Mouse (Mus musculus) brown adipose tissue, adult 24 weeks (tissue): Measurements from ENCODE around the gene Pigt. TPM values are rescaled to one million over a fixed set of nuclear protein-coding genes. Genes with fewer than 3 reads are reported as not detected.

Experiments used
- H3K27ac ChIP-seq: fragments of 200-500 bp; replicated peaks from 2 replicates; pipeline ENCODE4 v1.5.1; 2012; ENCODE audit warnings: low read depth, mild to moderate bottlenecking, low read length
- H3K4me1 ChIP-seq: fragments of 200-500 bp; 2 replicates; pipeline ENCODE4 v1.6.1; 2012; ENCODE audit warnings: low read length, mixed read lengths; ENCODE audit not compliant: control insufficient read depth, insufficient read depth, insufficient read length
- H3K4me3 ChIP-seq: fragments of 200-500 bp; 2 replicates; pipeline ENCODE4 v1.5.1; 2012; ENCODE audit warnings: low read depth, mild to moderate bottlenecking, low read length, moderate library complexity; ENCODE audit not compliant: insufficient read depth
- polyA plus RNA-seq: library from polyadenylated mRNA; stranded (reverse); fragments of >200 nt; gene quantifications from 2 replicates; pipeline ENCODE4 v1.2.4, GENCODE M21; 2012; ENCODE audit not compliant: missing spikeins, insufficient read depth, insufficient read length

Pigt gene
- polyA plus RNA-seq, 1 experiment = 21.6 TPM

- Histone ChIP-seq H3K27ac (peak within 1 kb of the TSS; percentile 77), H3K4me1 (peaks cover 12% of the 10 kb centered on the region), H3K4me3 (peak within 1 kb of the TSS; percentile 92)
These were observed 36.4 kb upstream of the Pigt start, which contains the start of gene Gm20458 for GRCm38 (mm10) chr2:164460745-164461551. Gm20458 (plus strand) TSS chr2:164460967.

GRCm38 (mm10) chr2:164465161-164465560 is 32.2 kb upstream of the Pigt start:
- Histone ChIP-seq H3K4me3 (no peak overlapping the region), H3K4me1 (peaks cover 6% of the 10 kb centered on the region), H3K27ac (peak overlapping the region; percentile 4; the same call in 1 of the 2 replicates)

- H3K27ac ChIP-seq = no peak overlapping the region
- H3K4me1 ChIP-seq = peaks cover 6% of the 10 kb centered on the region
- no peak overlapping the region for H3K4me3 ChIP-seq
These were observed 30.5 kb upstream of the Pigt start for GRCm38 (mm10) chr2:164466787-164467186.

- H3K27ac ChIP-seq = no peak overlapping the region
- no peak overlapping the region for H3K4me3 ChIP-seq
- H3K4me1 ChIP-seq = peaks cover 3% of the 10 kb centered on the region
These were observed 27.1 kb upstream of the Pigt start for GRCm38 (mm10) chr2:164470254-164470653.

GRCm38 (mm10) chr2:164473624-164474023 is 23.7 kb upstream of the Pigt start, which contains the start of gene Trp53tg5:
Trp53tg5 (minus strand) TSS chr2:164473724.
- Histone ChIP-seq H3K4me1 (no peaks in the 10 kb centered on the region), H3K4me3 (no peak within 1 kb of the TSS), H3K27ac (no peak within 1 kb of the TSS)

- Histone ChIP-seq H3K27ac (peak within 1 kb of the TSS; percentile 75), H3K4me1 (no peaks in the 10 kb centered on the region), H3K4me3 (peak within 1 kb of the TSS; percentile 87)
These were observed 11.6 kb upstream of the Pigt start, which contains the start of gene Dbndd2 for GRCm38 (mm10) chr2:164485681-164486257. Dbndd2 (plus strand) TSS chr2:164486106.

- Histone ChIP-seq H3K27ac (peak overlapping the region; percentile 75), H3K4me3 (peak overlapping the region; percentile 87), H3K4me1 (no peaks in the 10 kb centered on the region)
These were observed 10.8 kb upstream of the Pigt start for GRCm38 (mm10) chr2:164486258-164487114.

GRCm38 (mm10) chr2:164487115-164487527 is 10.2 kb upstream of the Pigt start:
- Histone ChIP-seq H3K4me3 (peak overlapping the region; percentile 87), H3K4me1 (no peaks in the 10 kb centered on the region), H3K27ac (peak overlapping the region; percentile 75)

- Histone ChIP-seq H3K27ac (no peak overlapping the region), H3K4me3 (peak overlapping the region; percentile 87; the same call in 1 of the 2 replicates), H3K4me1 (no peaks in the 10 kb centered on the region)
These were observed 9.5 kb upstream of the Pigt start for GRCm38 (mm10) chr2:164487812-164488211.

GRCm38 (mm10) chr2:164494126-164494525 is 3.2 kb upstream of the Pigt start:
- no peak overlapping the region for H3K27ac ChIP-seq
- H3K4me1 ChIP-seq = 0 out of 2 replicates have a peak, but pooled peaks cover 5% of the 10 kb centered on the region
- no peak overlapping the region for H3K4me3 ChIP-seq

- 0 out of 2 replicates have a peak, but pooled peaks cover 5% of the 10 kb centered on the region for H3K4me1 ChIP-seq
- peak overlapping the region; percentile 31; the same call in 1 of the 2 replicates for H3K4me3 ChIP-seq
- H3K27ac ChIP-seq = no peak overlapping the region
These were observed 989 bp upstream of the Pigt start for GRCm38 (mm10) chr2:164496331-164496730.

- H3K4me3 ChIP-seq = peak overlapping the region; percentile 90
- 0 out of 2 replicates have a peak, but pooled peaks cover 5% of the 10 kb centered on the region for H3K4me1 ChIP-seq
- 0 out of 2 replicates have a peak overlapping the region, but pooled peaks have one; percentile 17 for H3K27ac ChIP-seq
These were observed 460 bp downstream of the Pigt start for GRCm38 (mm10) chr2:164497691-164498268.

GRCm38 (mm10) chr2:164499317-164499716 is 2.0 kb downstream of the Pigt start:
- H3K4me3 ChIP-seq = no peak overlapping the region
- no peak overlapping the region for H3K27ac ChIP-seq
- 0 out of 2 replicates have a peak, but pooled peaks cover 5% of the 10 kb centered on the region for H3K4me1 ChIP-seq

GRCm38 (mm10) chr2:164500511-164500910 is 3.2 kb downstream of the Pigt start:
- no peak overlapping the region for H3K4me3 ChIP-seq
- 0 out of 2 replicates have a peak, but pooled peaks cover 5% of the 10 kb centered on the region for H3K4me1 ChIP-seq
- no peak overlapping the region for H3K27ac ChIP-seq
